Mouse (Mus musculus) heart, embryonic 14.5 days (tissue): ENCODE data around the gene Capn7. TPM values are rescaled to one million over a fixed set of nuclear protein-coding genes. Genes with fewer than 3 reads are reported as not detected.

Experiments
- ATAC-seq: fragments of 200-750 bp; cut with Nextera tagmentation; 2 replicates; pipeline ENCODE4 v1.8.0; 2017; ENCODE audit warnings: low read depth, moderate TSS enrichment; ENCODE audit not compliant: insufficient number of reproducible peaks, insufficient read depth, low FRiP score
- H3K27ac ChIP-seq, 2 experiments: fragments of 200-500 bp in 1 of 2; fragments of 300-500 bp in 1 of 2; sonication (generic) in 1 of 2; replicated peaks in 1 of 2; 2 replicates each; pipeline ENCODE4 v1.5.1; 2012 to 2014; ENCODE audit warnings: low read depth in 2 of 2, low read length in 2 of 2, control low read depth in 1 of 2, mild to moderate bottlenecking in 1 of 2, mixed read lengths in 1 of 2; ENCODE audit not compliant: control insufficient read depth in 1 of 2, insufficient read depth in 1 of 2
- H3K27me3 ChIP-seq: fragments of 300-500 bp; sonication (generic); 2 replicates; pipeline ENCODE4 v1.6.1; 2014; ENCODE audit warnings: mild to moderate bottlenecking, low read length, control low read depth; ENCODE audit not compliant: control insufficient read depth, insufficient read depth
- H3K36me3 ChIP-seq: fragments of 300-500 bp; sonication (generic); 2 replicates; pipeline ENCODE4 v1.6.1; 2014; ENCODE audit warnings: mild to moderate bottlenecking, control low read depth, low read length, mixed read lengths; ENCODE audit not compliant: control insufficient read depth, insufficient read depth
- H3K4me1 ChIP-seq, 2 experiments: fragments of 200-500 bp in 1 of 2; fragments of 300-500 bp in 1 of 2; sonication (generic) in 1 of 2; 2 replicates each; pipeline ENCODE4 v1.6.1; 2012 to 2014; ENCODE audit warnings: low read length in 2 of 2, control low read depth in 1 of 2, mixed read lengths in 1 of 2; ENCODE audit not compliant: control insufficient read depth in 2 of 2, insufficient read depth in 2 of 2
- H3K4me2 ChIP-seq: fragments of 300-500 bp; sonication (generic); 2 replicates; pipeline ENCODE4 v1.6.1; 2014; ENCODE audit warnings: mild to moderate bottlenecking, low read length
- H3K4me3 ChIP-seq, 2 experiments: fragments of 200-500 bp in 1 of 2; fragments of 300-500 bp in 1 of 2; sonication (generic) in 1 of 2; 2 replicates each; pipeline ENCODE4 v1.5.1; 2012 to 2014; ENCODE audit warnings: low read length in 2 of 2, mild to moderate bottlenecking in 2 of 2, control low read depth in 1 of 2, low read depth in 1 of 2, moderate library complexity in 1 of 2; ENCODE audit not compliant: control insufficient read depth in 1 of 2, insufficient read depth in 1 of 2
- H3K9ac ChIP-seq: fragments of 300-500 bp; sonication (generic); 2 replicates; pipeline ENCODE4 v1.6.1; 2014; ENCODE audit warnings: mild to moderate bottlenecking, low read length
- H3K9me3 ChIP-seq: fragments of 300-500 bp; sonication (generic); 2 replicates; pipeline ENCODE4 v1.6.1; 2016; ENCODE audit warnings: low read length, control low read depth; ENCODE audit not compliant: control insufficient read depth
- WGBS: fragments of 180-500 bp; shearing (Covaris S2); extraction: QIAGEN DNeasy Blood & Tissue Kit; methylation state at CpG from one replicate; pipeline ENCODE4 v1.1.7; 2014; 5-methylcytosine and 5-hydroxymethylcytosine counted together
- polyA plus RNA-seq: library from polyadenylated mRNA; unstranded; fragments of >200 nt; fragmentation: Nextera tagmentation; extraction: Ambion mirVana; gene quantifications from 2 replicates; pipeline ENCODE4 v1.2.1, GENCODE M21; 2014

Capn7 gene
- polyA plus RNA-seq, 1 experiment from 2014 or later: 44.9 TPM

DNA sequence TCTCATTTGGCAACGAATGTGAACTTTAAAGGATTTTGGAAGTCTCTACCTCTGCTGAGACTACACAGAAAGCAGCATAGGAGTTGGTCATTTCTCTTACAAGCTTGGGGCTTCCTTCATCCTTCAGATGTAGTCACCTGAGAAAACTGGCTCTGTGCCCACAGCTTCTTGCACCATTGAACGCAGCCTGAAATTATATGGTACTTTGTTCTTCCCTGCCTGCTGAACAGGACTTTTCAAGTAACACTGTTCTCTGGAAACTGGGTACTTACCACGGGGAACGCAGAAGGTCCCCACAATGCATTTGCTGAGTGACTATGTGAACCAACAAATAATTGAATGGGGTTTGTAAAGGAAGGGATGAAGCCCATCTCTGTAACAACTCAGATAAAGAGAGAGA, 13.2 kb upstream of the Capn7 start:
- Histone ChIP-seq H3K4me2 (peak overlapping the region; percentile 74), H3K27me3 (no peaks in the 10 kb centered on the region), H3K9ac (peak overlapping the region; percentile 68), H3K4me3 (peak overlapping the region; percentile 44 to 47), H3K27ac (no peak overlapping the region), H3K4me1 (peaks cover 5 to 6% of the 10 kb centered on the region in 2 experiments; a peak in 2 of 4 replicates), H3K9me3 (no peaks in the 10 kb centered on the region), H3K36me3 (no peaks in the 10 kb centered on the region)
- 77% methylated on average over 4 of the region's 4 CpGs for WGBS
- no peak for ATAC-seq

DNA sequence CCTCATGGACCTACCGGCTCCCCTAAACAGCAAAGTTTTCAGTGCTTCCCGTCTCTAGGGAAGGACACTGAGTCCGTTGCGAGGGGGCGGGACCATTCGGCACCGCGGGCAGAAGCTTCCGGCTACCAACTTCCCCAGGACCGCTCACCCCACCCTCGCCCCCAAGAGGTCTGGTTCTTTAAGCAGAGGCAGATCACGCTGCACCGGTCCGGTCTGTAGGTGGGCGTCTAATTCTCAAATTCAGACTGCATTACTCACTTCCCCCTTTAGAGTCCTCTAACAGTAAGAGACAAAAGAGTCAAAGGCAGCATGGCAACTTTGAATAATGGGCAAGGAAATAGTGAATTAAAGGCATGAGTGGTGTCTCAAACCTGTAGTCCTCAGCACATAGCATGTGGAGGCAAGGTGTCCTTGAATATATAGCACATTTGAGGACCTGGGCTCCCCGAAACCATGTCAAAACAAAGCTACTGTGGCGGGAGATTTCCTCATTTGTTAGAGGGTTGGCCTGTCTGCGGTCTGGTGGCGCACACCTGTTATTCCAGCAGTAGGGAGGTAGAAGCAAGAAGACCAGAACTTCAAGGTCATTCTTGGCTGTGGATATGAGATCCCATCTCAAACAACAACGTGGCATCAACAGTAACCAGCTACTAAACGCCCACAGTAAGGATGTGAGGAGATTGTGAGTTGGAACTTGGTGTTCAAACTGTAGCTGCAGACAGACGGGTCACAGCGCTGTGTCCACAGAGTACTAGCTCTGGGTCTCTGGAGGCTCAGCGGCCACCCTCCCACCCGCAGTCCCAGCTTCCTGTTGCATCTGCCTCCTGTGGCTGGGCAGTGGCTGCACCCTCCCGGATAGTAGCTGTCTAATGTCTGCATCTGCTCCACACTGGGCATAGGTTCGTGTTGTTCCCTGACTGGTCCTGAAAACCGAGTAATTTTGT, 12.3 kb upstream of the Capn7 start, which contains the start of gene Dnah1:
Gene Dnah1 (minus strand): TSS at position 48 of the 944 bp plus-strand sequence.
- H3K4me1 ChIP-seq: peaks cover 5 to 6% of the 10 kb centered on the region in 2 experiments; a peak in 2 of 4 replicates
- no peaks in the 10 kb centered on the region for H3K9me3 ChIP-seq
- H3K36me3 ChIP-seq: no peaks in the 10 kb centered on the region
- H3K27me3 ChIP-seq: no peaks in the 10 kb centered on the region
- H3K4me2 ChIP-seq: peak within 1 kb of the TSS; percentile 74
- peak within 1 kb of the TSS; percentile 44 to 47 for H3K4me3 ChIP-seq
- ATAC-seq: peak; percentile 38; the same call in 1 of the 2 replicates
- WGBS: 25% methylated on average over 28 of the region's 28 CpGs
- H3K9ac ChIP-seq: peak within 1 kb of the TSS; percentile 68
- 0 out of 4 replicates have a peak within 1 kb of the TSS, but pooled peaks of 1 of the 2 experiments have one; percentile 1 for H3K27ac ChIP-seq

DNA sequence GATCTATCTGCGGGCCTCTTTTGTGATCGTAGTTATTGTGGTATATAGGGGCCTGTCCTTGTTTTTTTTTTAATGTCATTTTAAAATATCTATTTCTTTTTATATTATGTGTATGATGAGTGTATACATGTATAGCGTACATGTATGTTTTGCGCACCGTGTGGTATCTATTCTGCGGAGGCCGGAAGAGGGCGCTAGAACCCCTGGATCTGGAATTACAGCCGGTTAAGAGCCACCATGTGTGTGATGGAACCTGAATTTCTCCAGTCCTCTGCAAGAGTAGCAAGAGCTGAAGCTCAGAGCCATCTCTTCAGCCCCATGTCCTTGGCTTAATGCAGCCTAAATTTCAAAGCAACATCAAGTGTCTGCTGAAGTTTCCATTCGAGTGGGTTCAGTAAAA, 11.6 kb upstream of the Capn7 start:
- WGBS: 63% methylated on average over 10 of the region's 10 CpGs
- Histone ChIP-seq H3K27ac (no peak overlapping the region), H3K9me3 (no peaks in the 10 kb centered on the region), H3K9ac (no peak overlapping the region), H3K4me1 (peaks cover 5 to 6% of the 10 kb centered on the region in 2 experiments; a peak in 2 of 4 replicates), H3K36me3 (no peaks in the 10 kb centered on the region), H3K4me2 (no peak overlapping the region), H3K27me3 (no peaks in the 10 kb centered on the region), H3K4me3 (no peak overlapping the region)
- no peak for ATAC-seq

DNA sequence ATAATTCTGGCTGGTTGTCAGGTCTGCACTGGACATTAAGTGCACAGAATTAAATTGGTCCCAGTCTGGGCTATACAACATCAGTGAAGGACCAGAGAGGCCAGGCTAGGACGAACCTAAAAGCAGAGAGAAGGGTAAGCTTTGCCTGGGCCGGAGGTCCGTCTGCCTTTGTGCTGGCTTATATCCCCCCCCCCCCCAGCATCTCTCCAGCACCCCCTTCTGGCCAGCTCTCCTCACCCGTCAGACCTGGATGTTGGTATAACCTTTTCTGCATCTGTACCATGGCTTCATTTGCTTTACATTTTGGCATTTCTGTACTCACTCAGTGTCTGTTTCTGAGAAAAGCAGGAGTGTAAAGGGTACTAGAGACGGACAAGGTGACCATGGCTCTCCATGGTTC, 10.9 kb upstream of the Capn7 start:
- H3K27me3 ChIP-seq: no peaks in the 10 kb centered on the region
- WGBS: 43% methylated on average over 5 of the region's 5 CpGs
- no peaks in the 10 kb centered on the region for H3K9me3 ChIP-seq
- no peak overlapping the region for H3K4me2 ChIP-seq
- H3K36me3 ChIP-seq: no peaks in the 10 kb centered on the region
- peaks cover 5 to 6% of the 10 kb centered on the region in 2 experiments; a peak in 2 of 4 replicates for H3K4me1 ChIP-seq
- no peak overlapping the region for H3K4me3 ChIP-seq
- no peak overlapping the region for H3K9ac ChIP-seq
- no peak for ATAC-seq
- H3K27ac ChIP-seq: no peak overlapping the region

DNA sequence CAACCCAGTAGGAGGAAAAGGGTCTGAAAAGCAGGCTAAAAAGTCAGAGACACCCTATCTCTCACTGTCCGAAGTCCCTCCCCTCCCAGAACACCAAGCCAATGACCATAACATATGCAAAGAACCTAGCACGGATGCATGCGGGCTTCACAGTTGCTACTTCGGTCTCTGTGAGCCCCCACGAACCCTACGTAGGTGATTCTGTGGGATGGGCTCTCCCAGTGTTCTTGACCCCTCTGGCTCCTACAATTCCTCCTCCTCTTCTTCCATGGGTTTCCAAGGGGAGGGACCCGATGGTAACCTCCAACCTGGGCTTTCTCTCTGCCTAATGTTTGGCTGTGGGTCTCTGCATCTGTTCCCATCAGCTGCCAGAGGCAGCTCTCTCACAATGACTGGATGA, 9.7 kb upstream of the Capn7 start:
- Histone ChIP-seq H3K4me3 (no peak overlapping the region), H3K4me2 (no peak overlapping the region), H3K27me3 (no peaks in the 10 kb centered on the region), H3K9me3 (no peaks in the 10 kb centered on the region), H3K4me1 (peaks cover 5 to 6% of the 10 kb centered on the region in 2 experiments; a peak in 2 of 4 replicates), H3K27ac (no peak overlapping the region), H3K36me3 (no peaks in the 10 kb centered on the region), H3K9ac (no peak overlapping the region)
- ATAC-seq: no peak
- WGBS: 73% methylated on average over 7 of the region's 7 CpGs

DNA sequence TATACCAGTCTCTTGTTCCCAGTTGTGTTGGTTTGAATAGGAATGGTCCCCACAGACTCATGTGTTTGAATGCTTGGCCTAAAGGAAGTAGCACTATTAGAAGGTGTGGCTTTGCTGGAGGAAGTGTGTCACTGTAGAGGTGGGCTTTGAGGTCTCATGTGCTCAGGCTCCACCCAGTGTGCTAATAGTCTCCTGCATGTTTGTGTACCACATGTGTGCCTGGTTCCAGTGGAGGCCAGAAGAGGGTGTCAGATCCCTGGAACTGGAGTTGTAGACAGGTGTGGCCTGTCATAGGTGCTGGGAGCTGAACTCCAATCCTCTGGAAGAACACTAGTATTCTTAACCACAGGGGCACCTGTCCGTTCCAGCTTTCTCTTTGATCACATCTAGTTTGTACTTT, 9.2 kb upstream of the Capn7 start:
- Histone ChIP-seq H3K9ac (no peak overlapping the region), H3K4me1 (peaks cover 5 to 6% of the 10 kb centered on the region in 2 experiments; a peak in 2 of 4 replicates), H3K4me2 (no peak overlapping the region), H3K4me3 (no peak overlapping the region), H3K9me3 (no peaks in the 10 kb centered on the region), H3K27ac (no peak overlapping the region), H3K27me3 (no peaks in the 10 kb centered on the region), H3K36me3 (no peaks in the 10 kb centered on the region)
- ATAC-seq: no peak
- 77% methylated on average over 1 of the region's 1 CpGs for WGBS

DNA sequence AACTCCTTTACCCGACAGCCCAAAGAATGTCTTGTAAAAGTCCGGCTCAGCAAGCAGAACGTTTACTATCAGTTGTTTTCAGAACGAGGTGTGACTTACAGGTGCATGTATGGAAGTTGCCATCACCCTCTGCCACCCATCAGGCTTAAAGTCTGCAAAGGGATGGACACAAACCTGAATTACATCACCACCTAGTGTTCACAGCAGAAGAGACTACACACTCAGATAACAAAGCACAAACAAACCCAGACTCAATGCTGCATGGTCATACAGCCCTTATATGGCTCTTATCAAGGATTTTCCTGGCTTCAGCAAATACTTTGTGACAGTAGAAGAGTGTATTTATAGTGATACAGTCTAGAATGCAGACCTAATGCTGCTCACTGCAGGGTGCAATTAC, 8.8 kb upstream of the Capn7 start:
- 43% methylated on average over 4 of the region's 4 CpGs for WGBS
- no peak overlapping the region for H3K27ac ChIP-seq
- no peak for ATAC-seq
- no peak overlapping the region for H3K4me2 ChIP-seq
- no peaks in the 10 kb centered on the region for H3K27me3 ChIP-seq
- no peak overlapping the region for H3K9ac ChIP-seq
- no peaks in the 10 kb centered on the region for H3K9me3 ChIP-seq
- H3K4me3 ChIP-seq: no peak overlapping the region
- no peaks in the 10 kb centered on the region for H3K36me3 ChIP-seq
- peaks cover 5 to 6% of the 10 kb centered on the region in 2 experiments; a peak in 2 of 4 replicates for H3K4me1 ChIP-seq
